Mouse (Mus musculus) heart, postnatal 4 days (tissue): ENCODE measurements at regions not wholly inside any gene's neighbourhood (a gene's known extent, or its start where the extent isn't known, plus 50 kb on each side); places are given as distances from the start of the nearest gene placed in this dataset.
"Not testable (repeated sequence)": the region's sequence is repeated elsewhere in the genome, so short reads cannot be mapped to it uniquely, and the experiment has no call there.

Experiments
- DNase-seq: peaks from one replicate; pipeline ENCODE4 v3.0.0; 2021

GRCm38 (mm10) chr12:18207941-18208340 lies 306.4 kb upstream of the 5730507C01Rik start:
- peak; percentile 51 for DNase-seq

- not testable (repeated sequence) for DNase-seq
Observed at GRCm38 (mm10) chr12:18216432-18216926, 297.8 kb upstream of the 5730507C01Rik start.

GRCm38 (mm10) chr12:18224516-18224915 lies 289.8 kb upstream of the 5730507C01Rik start:
- no peak for DNase-seq

GRCm38 (mm10) chr12:18226691-18227090 lies 287.6 kb upstream of the 5730507C01Rik start:
- DNase-seq: no peak

GRCm38 (mm10) chr12:18231896-18232295 lies 282.4 kb upstream of the 5730507C01Rik start:
- not testable (repeated sequence) for DNase-seq

GRCm38 (mm10) chr12:18236330-18236729 lies 278.0 kb upstream of the 5730507C01Rik start:
- DNase-seq: not testable (repeated sequence)

GRCm38 (mm10) chr12:18237549-18237948 lies 276.8 kb upstream of the 5730507C01Rik start:
- no peak for DNase-seq
